Mouse (Mus musculus) CH12.LX (cell line): ENCODE measurements around the gene Olfr424.

ENCODE experiments used
- CTCF ChIP-seq, 2 experiments: IDR thresholded peaks in 1 of 2; conservative IDR thresholded peaks in 1 of 2; 2 replicates each; pipeline ENCODE4 v1.5.1; 2011 to 2012; ENCODE audit warnings: low read depth in 2 of 2, low read length in 2 of 2, improper control_type of control experiment in 1 of 2, inconsistent platforms in 1 of 2, mild to moderate bottlenecking in 1 of 2, moderate library complexity in 1 of 2
- E2F4 ChIP-seq: IDR thresholded peaks from 2 replicates; pipeline ENCODE4 v1.6.1; 2011; ENCODE audit warnings: low read depth, low read length, improper control_type of control experiment; ENCODE audit not compliant: insufficient replicate concordance
- EP300 ChIP-seq: IDR thresholded peaks from 2 replicates; pipeline ENCODE4 v1.6.1; 2011; ENCODE audit warnings: low read length, improper control_type of control experiment
- MEF2A ChIP-seq: IDR thresholded peaks from 2 replicates; pipeline ENCODE4 v1.6.1; 2014; ENCODE audit warnings: low read depth, mild to moderate bottlenecking, inconsistent platforms, low read length, improper control_type of control experiment, borderline replicate concordance

- TF ChIP-seq MEF2A (no peak), CTCF (conservative IDR thresholded peaks at IDR 0.05 in 1 of 2, IDR thresholded peaks at IDR 0.05 in 1 of 2; ENCODE audit: low read depth in 2 of 2, low read length in 2 of 2) (no peak), E2F4 (no peak), EP300 (no peak)
Measured at GRCm38 (mm10) chr1:174158512-174158911, 27.2 kb downstream of the Olfr424 start.
